Mouse (Mus musculus) limb, embryonic 14.5 days (tissue): Measurements from ENCODE around the gene Rps18. TPM values are rescaled to one million over a fixed set of nuclear protein-coding genes. Genes with fewer than 3 reads are reported as not detected.

Experiments used
- ATAC-seq: fragments of 200-750 bp; cut with Nextera tagmentation; 2 replicates; pipeline ENCODE4 v1.8.0; 2017; ENCODE audit warnings: low read depth, moderate number of reproducible peaks, moderate TSS enrichment; ENCODE audit not compliant: low FRiP score
- DNase-seq: peaks from one replicate; pipeline ENCODE4 v3.0.0-alpha.2; 2015; ENCODE audit warnings: low spot score
- H3K27ac ChIP-seq: fragments of 300-500 bp; sonication (generic); replicated peaks from 2 replicates; pipeline ENCODE4 v1.5.1; 2014; ENCODE audit warnings: low read depth, mild to moderate bottlenecking, low read length, moderate library complexity, mixed read lengths
- H3K27me3 ChIP-seq: fragments of 300-500 bp; sonication (generic); 2 replicates; pipeline ENCODE4 v1.6.1; 2014; ENCODE audit warnings: low read length, mixed read lengths; ENCODE audit not compliant: control insufficient read depth, insufficient read depth
- H3K36me3 ChIP-seq: fragments of 300-500 bp; sonication (generic); 2 replicates; pipeline ENCODE4 v1.6.1; 2014; ENCODE audit warnings: mild to moderate bottlenecking, low read length, moderate library complexity, mixed read lengths; ENCODE audit not compliant: control insufficient read depth, insufficient read depth
- H3K4me1 ChIP-seq: fragments of 300-500 bp; sonication (generic); 2 replicates; pipeline ENCODE4 v1.6.1; 2014; ENCODE audit warnings: antibody characterized with exemption, low read length, mixed read lengths; ENCODE audit not compliant: control insufficient read depth, insufficient read depth
- H3K4me2 ChIP-seq: fragments of 300-500 bp; sonication (generic); replicated peaks from 2 replicates; pipeline ENCODE4 v1.6.1; 2014; ENCODE audit warnings: low read depth, mild to moderate bottlenecking, low read length, moderate library complexity; ENCODE audit not compliant: severe bottlenecking
- H3K4me3 ChIP-seq: fragments of 300-500 bp; sonication (generic); replicated peaks from 2 replicates; pipeline ENCODE4 v1.5.1; 2014; ENCODE audit warnings: low read length
- H3K9ac ChIP-seq: fragments of 300-500 bp; sonication (generic); 2 replicates; pipeline ENCODE4 v1.6.1; 2014; ENCODE audit warnings: mild to moderate bottlenecking, low read depth, low read length, moderate library complexity; ENCODE audit not compliant: severe bottlenecking
- H3K9me3 ChIP-seq: fragments of 300-500 bp; sonication (generic); 2 replicates; pipeline ENCODE4 v1.6.1; 2016; ENCODE audit warnings: low read length; ENCODE audit not compliant: control insufficient read depth
- POLR2A ChIP-seq: fragments of 200-500 bp; IDR thresholded peaks from 2 replicates; pipeline ENCODE4 v1.8.0; 2012; ENCODE audit warnings: inconsistent platforms, mild to moderate bottlenecking, moderate library complexity, borderline replicate concordance; ENCODE audit not compliant: insufficient read depth, insufficient read length; ENCODE audit errors: extremely low read depth
- WGBS: fragments of 180-500 bp; shearing (Covaris S2); extraction: QIAGEN DNeasy Blood & Tissue Kit; methylation state at CpG from one replicate; pipeline ENCODE4 v1.1.7; 2014; 5-methylcytosine and 5-hydroxymethylcytosine counted together
- polyA plus RNA-seq, 2 experiments: library from polyadenylated mRNA; depleted of rRNA in 1 of 2; stranded (reverse) in 1 of 2; unstranded in 1 of 2; fragments of >200 nt; fragmentation: Nextera tagmentation in 1 of 2; extraction: Ambion mirVana in 1 of 2; gene quantifications; 2 replicates each; pipeline versions ENCODE4 v1.2.1 to v1.2.3; 2012 to 2014

Gene Rps18
- polyA plus RNA-seq, 2 experiments: 1,284 to 2,245 TPM

DNA sequence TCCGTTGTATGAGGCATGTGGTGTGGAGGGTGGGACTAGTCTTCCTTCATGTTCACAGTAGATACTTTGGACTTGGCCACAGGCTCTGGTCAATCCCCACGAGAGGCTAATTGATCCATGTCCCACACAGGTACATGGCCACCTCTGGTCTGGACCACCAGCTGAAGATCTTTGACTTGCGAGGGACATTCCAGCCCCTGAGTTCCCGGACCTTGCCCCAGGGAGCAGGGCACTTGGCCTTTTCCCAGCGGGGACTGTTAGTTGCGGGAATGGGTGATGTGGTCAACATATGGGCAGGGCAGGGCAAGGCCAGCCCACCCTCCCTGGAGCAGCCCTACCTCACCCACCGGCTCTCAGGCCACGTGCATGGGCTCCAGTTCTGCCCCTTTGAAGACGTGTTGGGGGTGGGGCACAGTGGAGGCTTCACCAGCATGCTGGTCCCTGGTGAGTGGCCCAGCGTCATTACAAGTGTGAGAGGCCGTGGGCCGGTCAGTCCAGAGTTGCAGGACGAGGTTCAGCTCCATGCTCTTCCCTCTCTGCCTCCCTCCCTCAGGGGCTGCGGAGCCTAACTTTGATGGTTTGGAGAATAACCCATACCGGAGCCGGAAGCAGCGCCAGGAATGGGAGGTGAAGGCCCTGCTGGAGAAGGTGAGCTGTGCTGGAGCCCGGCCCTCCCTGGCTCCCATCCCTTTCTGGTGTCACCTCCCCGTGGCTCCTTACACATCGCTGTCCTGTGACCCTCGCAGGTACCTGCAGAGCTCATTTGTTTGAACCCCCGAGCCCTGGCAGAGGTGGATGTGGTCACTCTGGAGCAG, 7.5 kb downstream of the Rps18 start:
- ATAC-seq: no peak
- H3K27ac ChIP-seq: no peak overlapping the region
- peaks cover 79% of the 10 kb centered on the region for H3K36me3 ChIP-seq
- H3K4me2 ChIP-seq: no peak overlapping the region
- H3K9me3 ChIP-seq: no peaks in the 10 kb centered on the region
- H3K4me1 ChIP-seq: peaks cover 21% of the 10 kb centered on the region
- H3K9ac ChIP-seq: no peak overlapping the region
- no peak overlapping the region for H3K4me3 ChIP-seq
- H3K27me3 ChIP-seq: no peaks in the 10 kb centered on the region
- no peak for TF ChIP-seq POLR2A
- DNase-seq: no peak
- WGBS: 84% methylated on average over 22 of the region's 22 CpGs

GRCm38 (mm10) chr17:33947430-33948089, 8.2 kb downstream of the Rps18 start:
- no peak for TF ChIP-seq POLR2A
- H3K4me1 ChIP-seq: peaks cover 14% of the 10 kb centered on the region
- no peak overlapping the region for H3K9ac ChIP-seq
- H3K36me3 ChIP-seq: peaks cover 77% of the 10 kb centered on the region
- H3K9me3 ChIP-seq: no peaks in the 10 kb centered on the region
- no peak overlapping the region for H3K4me3 ChIP-seq
- H3K27me3 ChIP-seq: no peaks in the 10 kb centered on the region
- no peak for DNase-seq
- H3K4me2 ChIP-seq: no peak overlapping the region
- WGBS: 92% methylated on average over 10 of the region's 10 CpGs
- no peak for ATAC-seq
- H3K27ac ChIP-seq: no peak overlapping the region

GRCm38 (mm10) chr17:33943454-33943853, 12.3 kb downstream of the Rps18 start:
- no peaks in the 10 kb centered on the region for H3K27me3 ChIP-seq
- peaks cover 13% of the 10 kb centered on the region for H3K4me1 ChIP-seq
- no peak overlapping the region for H3K9ac ChIP-seq
- no peak overlapping the region for H3K4me3 ChIP-seq
- H3K4me2 ChIP-seq: no peak overlapping the region
- no peaks in the 10 kb centered on the region for H3K9me3 ChIP-seq
- 92% methylated on average over 15 of the region's 15 CpGs for WGBS
- no peak overlapping the region for H3K27ac ChIP-seq
- no peak for TF ChIP-seq POLR2A
- DNase-seq: no peak
- peaks cover 60% of the 10 kb centered on the region for H3K36me3 ChIP-seq
- ATAC-seq: no peak

DNA sequence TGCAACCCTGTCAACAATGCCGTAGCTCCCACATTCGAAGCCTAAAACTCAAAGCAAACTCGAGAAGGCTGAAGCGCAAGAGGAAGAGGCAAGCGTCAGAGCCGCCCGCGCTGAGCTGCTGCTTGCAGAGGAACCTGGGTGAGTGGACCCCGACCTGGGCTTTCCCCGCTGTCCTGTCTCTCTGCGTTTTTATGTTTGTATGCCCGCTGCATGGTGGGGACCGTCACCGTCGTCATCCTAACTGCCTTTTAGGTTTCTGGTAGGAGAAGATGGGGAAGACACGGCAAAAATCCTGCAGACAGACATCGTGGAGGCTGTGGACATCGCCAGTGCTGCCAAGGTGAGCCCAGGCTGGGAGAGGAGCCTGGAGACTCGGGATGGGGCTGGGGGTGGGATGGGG, 14.4 kb downstream of the Rps18 start:
- Histone ChIP-seq H3K27ac (no peak overlapping the region), H3K4me1 (peaks cover 13% of the 10 kb centered on the region), H3K4me2 (peak overlapping the region; percentile 90), H3K4me3 (peak overlapping the region; percentile 79), H3K36me3 (peaks cover 62% of the 10 kb centered on the region), H3K27me3 (no peaks in the 10 kb centered on the region), H3K9ac (peak overlapping the region; percentile 68), H3K9me3 (no peaks in the 10 kb centered on the region)
- no peak for ATAC-seq
- WGBS: 63% methylated on average over 19 of the region's 19 CpGs
- no peak for DNase-seq
- no peak for TF ChIP-seq POLR2A

GRCm38 (mm10) chr17:33940981-33941380, 14.8 kb downstream of the Rps18 start:
- no peak for DNase-seq
- Histone ChIP-seq H3K27me3 (no peaks in the 10 kb centered on the region), H3K27ac (no peak overlapping the region), H3K9me3 (no peaks in the 10 kb centered on the region), H3K4me1 (peaks cover 13% of the 10 kb centered on the region), H3K4me2 (peak overlapping the region; percentile 90), H3K9ac (peak overlapping the region; percentile 68), H3K4me3 (peak overlapping the region; percentile 79), H3K36me3 (peaks cover 61% of the 10 kb centered on the region)
- ATAC-seq: no peak
- WGBS: 3% methylated on average over 23 of the region's 26 CpGs
- TF ChIP-seq POLR2A: no peak
